Mouse (Mus musculus): ENCODE data around the gene Prkn. TPM values are rescaled to one million over a fixed set of nuclear protein-coding genes. Genes with fewer than 3 reads are reported as not detected.
A peak's percentile ranks its signal among the peaks of the same experiment; 100 is the strongest.

The Prkn gene
- polyA plus RNA-seq, 1 experiment from 2014 or later, result 1.00 TPM

DNA sequence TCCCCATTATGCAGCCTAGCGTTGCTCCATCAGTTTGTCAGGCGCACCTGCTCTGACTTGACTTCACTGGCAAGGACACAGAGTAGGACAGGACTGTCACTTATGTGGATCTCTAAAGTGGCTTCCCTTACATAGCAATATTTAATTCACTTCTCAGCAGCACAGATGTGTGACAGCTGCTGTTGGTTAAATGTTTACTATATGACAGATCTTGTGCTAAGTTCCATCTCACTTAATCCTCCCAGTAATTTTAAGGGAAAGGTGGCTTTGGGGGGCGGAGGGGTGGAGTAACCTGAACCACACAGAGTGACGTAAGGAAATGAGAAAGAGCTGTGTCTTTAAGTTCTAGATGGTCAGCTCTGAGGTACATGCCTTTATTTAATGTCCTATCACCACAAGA, 1072.0 kb downstream of the Prkn start:
- peaks cover 16% of the 10 kb centered on the region for H3K27me3 ChIP-seq (ENCODE audit: insufficient read depth, low read length)
- H3K9me3 ChIP-seq (ENCODE audit: low read length), result no peaks in the 10 kb centered on the region
- no peak overlapping the region for H3K27ac ChIP-seq (ENCODE audit: low read depth)
- H3K36me3 ChIP-seq (replicated peaks; ENCODE audit: insufficient read depth, low read length), result no peaks in the 10 kb centered on the region
- no peak overlapping the region for H3K4me3 ChIP-seq (ENCODE audit: low read depth, low read length)
- 75% methylated on average over 4 of the region's 4 CpGs for WGBS (ENCODE audit: insufficient replicate concordance)
- H3K9ac ChIP-seq (replicated peaks), result no peak overlapping the region
- DNase-seq, result no peak
- H3K4me2 ChIP-seq (ENCODE audit: low read depth, low read length), result no peak overlapping the region
- H3K4me1 ChIP-seq (ENCODE audit: insufficient read depth), result no peaks in the 10 kb centered on the region
- ATAC-seq, result no peak
- TF ChIP-seq EP300 (IDR thresholded peaks at IDR 0.05; ENCODE audit: low read depth) (no peak), CTCF (IDR thresholded peaks at IDR 0.05; ENCODE audit: low read depth) (no peak)

- no peak for DNase-seq
Observed at GRCm38 (mm10) chr17:11912872-11913365, 1072.7 kb downstream of the Prkn start.

GRCm38 (mm10) chr17:11913620-11914019, 1073.4 kb downstream of the Prkn start:
- ATAC-seq (no peak), DNase-seq (no peak)
- Histone ChIP-seq H3K27me3 (ENCODE audit: insufficient read depth, low read length) (peaks cover 16% of the 10 kb centered on the region), H3K4me3 (ENCODE audit: low read depth, low read length) (no peak overlapping the region), H3K36me3 (replicated peaks; ENCODE audit: insufficient read depth, low read length) (no peaks in the 10 kb centered on the region), H3K9me3 (ENCODE audit: low read length) (no peaks in the 10 kb centered on the region), H3K27ac (ENCODE audit: low read depth) (no peak overlapping the region), H3K9ac (replicated peaks) (no peak overlapping the region), H3K4me2 (ENCODE audit: low read depth, low read length) (no peak overlapping the region), H3K4me1 (ENCODE audit: insufficient read depth) (no peaks in the 10 kb centered on the region)
- 23% methylated on average over 8 of the region's 8 CpGs for WGBS (ENCODE audit: insufficient replicate concordance)
- TF ChIP-seq CTCF (IDR thresholded peaks at IDR 0.05; ENCODE audit: low read depth) (no peak), EP300 (IDR thresholded peaks at IDR 0.05; ENCODE audit: low read depth) (no peak)

More at GRCm38 (mm10) chr17:11912872-11913365, 1072.7 kb downstream of the Prkn start:
- no peaks in the 10 kb centered on the region for H3K36me3 ChIP-seq (replicated peaks; ENCODE audit: insufficient read depth, low read length)
- no peak for TF ChIP-seq CTCF (IDR thresholded peaks at IDR 0.05; ENCODE audit: low read depth)
- no peak for TF ChIP-seq EP300 (IDR thresholded peaks at IDR 0.05; ENCODE audit: low read depth)
- no peak overlapping the region for H3K27ac ChIP-seq (ENCODE audit: low read depth)
- no peaks in the 10 kb centered on the region for H3K4me1 ChIP-seq (ENCODE audit: insufficient read depth)
- WGBS (ENCODE audit: insufficient replicate concordance), result 4% methylated on average over 19 of the region's 19 CpGs
- H3K4me3 ChIP-seq (ENCODE audit: low read depth, low read length), result no peak overlapping the region
- ATAC-seq, result no peak
- H3K27me3 ChIP-seq (ENCODE audit: insufficient read depth, low read length), result peaks cover 16% of the 10 kb centered on the region
- H3K4me2 ChIP-seq (ENCODE audit: low read depth, low read length), result no peak overlapping the region
- no peak overlapping the region for H3K9ac ChIP-seq (replicated peaks)
- H3K9me3 ChIP-seq (ENCODE audit: low read length), result no peaks in the 10 kb centered on the region

GRCm38 (mm10) chr17:11914451-11914850, 1074.3 kb downstream of the Prkn start:
- DNase-seq (no peak), ATAC-seq (no peak)
- no peaks in the 10 kb centered on the region for H3K4me1 ChIP-seq (ENCODE audit: insufficient read depth)
- H3K36me3 ChIP-seq (replicated peaks; ENCODE audit: insufficient read depth, low read length), result no peaks in the 10 kb centered on the region
- no peak overlapping the region for H3K4me2 ChIP-seq (ENCODE audit: low read depth, low read length)
- peaks cover 16% of the 10 kb centered on the region for H3K27me3 ChIP-seq (ENCODE audit: insufficient read depth, low read length)
- WGBS (ENCODE audit: insufficient replicate concordance), result 61% methylated on average over 5 of the region's 5 CpGs
- no peak overlapping the region for H3K9ac ChIP-seq (replicated peaks)
- H3K27ac ChIP-seq (ENCODE audit: low read depth), result no peak overlapping the region
- no peak for TF ChIP-seq EP300 (IDR thresholded peaks at IDR 0.05; ENCODE audit: low read depth)
- TF ChIP-seq CTCF (IDR thresholded peaks at IDR 0.05; ENCODE audit: low read depth), result no peak
- H3K9me3 ChIP-seq (ENCODE audit: low read length), result no peaks in the 10 kb centered on the region
- no peak overlapping the region for H3K4me3 ChIP-seq (ENCODE audit: low read depth, low read length)

DNA sequence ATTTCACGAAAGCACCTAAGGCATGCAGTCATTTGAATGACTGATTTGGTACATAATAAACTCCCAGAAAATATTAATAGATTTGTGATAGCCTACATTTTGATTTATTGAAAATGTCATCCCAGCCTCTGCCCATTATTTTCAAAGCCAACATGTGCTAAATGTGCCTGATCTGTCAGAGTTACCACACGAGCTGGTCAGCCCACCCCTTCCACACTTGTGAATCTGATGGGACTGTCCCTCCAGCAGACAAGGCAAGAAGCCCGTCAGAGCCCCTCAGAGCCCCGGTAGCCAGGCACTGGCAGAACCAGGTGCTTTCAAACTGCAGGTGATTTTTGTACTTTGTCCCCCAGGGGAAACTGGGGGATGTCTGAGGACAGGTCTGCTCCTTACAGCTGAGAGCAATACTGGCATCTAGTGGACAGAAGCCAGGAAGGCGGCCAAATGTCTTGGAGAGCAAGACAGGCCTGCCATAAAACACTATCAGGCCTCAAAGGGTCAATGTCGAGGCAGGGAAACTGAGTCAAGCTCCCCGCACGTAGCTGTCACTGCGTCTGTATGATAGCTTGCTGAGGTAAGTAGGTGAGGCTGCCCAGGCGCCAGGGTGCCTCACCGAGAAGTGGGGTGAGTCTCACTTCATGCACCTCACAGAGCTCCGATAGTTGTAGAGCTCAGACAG, 1078.1 kb downstream of the Prkn start:
- no peak for DNase-seq
- H3K36me3 ChIP-seq (replicated peaks; ENCODE audit: insufficient read depth, low read length), result no peaks in the 10 kb centered on the region
- no peak overlapping the region for H3K27ac ChIP-seq (ENCODE audit: low read depth)
- H3K4me1 ChIP-seq (ENCODE audit: insufficient read depth), result no peaks in the 10 kb centered on the region
- no peak overlapping the region for H3K4me2 ChIP-seq (ENCODE audit: low read depth, low read length)
- WGBS (ENCODE audit: insufficient replicate concordance), result 47% methylated on average over 12 of the region's 12 CpGs
- H3K27me3 ChIP-seq (ENCODE audit: insufficient read depth, low read length), result peaks cover 8% of the 10 kb centered on the region; the same call in 1 of the 2 replicates
- no peak overlapping the region for H3K4me3 ChIP-seq (ENCODE audit: low read depth, low read length)
- H3K9me3 ChIP-seq (ENCODE audit: low read length), result no peaks in the 10 kb centered on the region
- ATAC-seq, result no peak
- no peak overlapping the region for H3K9ac ChIP-seq (replicated peaks)
- TF ChIP-seq CTCF (IDR thresholded peaks at IDR 0.05; ENCODE audit: low read depth) (peak; percentile 32; the same call in 1 of the 2 replicates), EP300 (IDR thresholded peaks at IDR 0.05; ENCODE audit: low read depth) (no peak)

GRCm38 (mm10) chr17:11919581-11919980, 1079.4 kb downstream of the Prkn start:
- no peaks in the 10 kb centered on the region for H3K36me3 ChIP-seq (replicated peaks; ENCODE audit: insufficient read depth, low read length)
- no peak overlapping the region for H3K4me2 ChIP-seq (ENCODE audit: low read depth, low read length)
- H3K4me3 ChIP-seq (ENCODE audit: low read depth, low read length), result no peak overlapping the region
- 0 out of 2 replicates have a peak, but pooled peaks cover 3% of the 10 kb centered on the region for H3K27me3 ChIP-seq (ENCODE audit: insufficient read depth, low read length)
- H3K27ac ChIP-seq (ENCODE audit: low read depth), result no peak overlapping the region
- WGBS (ENCODE audit: insufficient replicate concordance), result 72% methylated on average over 6 of the region's 6 CpGs
- H3K4me1 ChIP-seq (ENCODE audit: insufficient read depth), result no peaks in the 10 kb centered on the region
- DNase-seq (no peak), ATAC-seq (no peak)
- H3K9ac ChIP-seq (replicated peaks), result no peak overlapping the region
- H3K9me3 ChIP-seq (ENCODE audit: low read length), result no peaks in the 10 kb centered on the region
- no peak for TF ChIP-seq CTCF (IDR thresholded peaks at IDR 0.05; ENCODE audit: low read depth)
